Mouse (Mus musculus) left cerebral cortex, adult 2 months (tissue): ENCODE results near the gene Dtd2. TPM values are rescaled to one million over a fixed set of nuclear protein-coding genes. Genes with fewer than 3 reads are reported as not detected.

Experiments
- DNase-seq, 2 experiments: peaks; one replicate each; pipeline ENCODE4 v3.0.0; 2021 to 2022; ENCODE audit warnings: low spot score in 2 of 2, mixed read lengths in 1 of 2; ENCODE audit errors: extremely low spot score in 1 of 2
- H3K27ac ChIP-seq: fragments of 200-600 bp; 2 replicates; pipeline ENCODE4 v1.8.1; 2022
- H3K4me3 ChIP-seq: fragments of 200-600 bp; 2 replicates; pipeline ENCODE4 v1.8.1; 2022
- CTCF ChIP-seq: fragments of 200-600 bp; IDR thresholded peaks from 2 replicates; pipeline ENCODE4 v1.8.1; 2022; ENCODE audit warnings: antibody characterized with exemption, mild to moderate bottlenecking, moderate library complexity
- intact Hi-C: fragments of 180-260 bp; cut with DNase I; formaldehyde crosslinking; loops from one replicate; pipeline ENCODE4 v1.15.1; 2025
- long read RNA-seq, 2 experiments: library from polyadenylated mRNA; stranded (forward); transcript quantifications; one replicate each; pipeline ENCODE4 v2.0.0; 2021; ENCODE audit warnings: borderline mapping rate in 2 of 2
- total RNA-seq, 2 experiments: library from RNA; stranded (reverse); gene quantifications; 2 replicates each; pipeline ENCODE4 v1.2.3; 2021

Dtd2 gene
- total RNA-seq: 10 to 100 TPM in 1 of 2 experiments, 1 to 10 TPM in 1; 8.5 to 12.2 TPM
- long read RNA-seq, experiment 1, transcript Dtd2-201 (3 exons, 2,564 nt): major isoform, 6 of 13 reads
- long read RNA-seq, experiment 1, partial matches to known transcripts: 1 of 13 reads
- long read RNA-seq, experiment 1, other reads (novel, unspliced or antisense): 5 of 13 reads
- long read RNA-seq, experiment 2, partial matches to known transcripts: 1 of 13 reads
- long read RNA-seq, experiment 2, other reads (novel, unspliced or antisense): 10 of 13 reads

GRCm38 (mm10) chr12:52005877-52006632 lies at the start of gene Dtd2:
Gene Dtd2 (minus strand): TSS chr12:52006501.
- peak; percentile 91 to 93 for DNase-seq
- intact Hi-C loops: loop anchor here (10.0 kb wide), 1 partner anchor 889 kb away; no protein-coding TSS in a partner anchor
- peak within 1 kb of the TSS; percentile 85 for H3K4me3 ChIP-seq
- TF ChIP-seq CTCF: no peak
- peak within 1 kb of the TSS; percentile 74 for H3K27ac ChIP-seq

GRCm38 (mm10) chr12:52049324-52049723 lies 43.0 kb upstream of the Dtd2 start:
- TF ChIP-seq CTCF: no peak
- intact Hi-C loops: no loop called here
- H3K4me3 ChIP-seq: no peak overlapping the region
- DNase-seq: no peak
- H3K27ac ChIP-seq: no peak overlapping the region

- intact Hi-C loops: no loop called here
Observed at GRCm38 (mm10) chr12:52046371-52046770, 40.1 kb upstream of the Dtd2 start.

GRCm38 (mm10) chr12:52042818-52043336 lies 36.6 kb upstream of the Dtd2 start:
- H3K4me3 ChIP-seq: no peak overlapping the region
- intact Hi-C loops: no loop called here
- no peak overlapping the region for H3K27ac ChIP-seq
- DNase-seq: no peak
- TF ChIP-seq CTCF: no peak

More at GRCm38 (mm10) chr12:52046371-52046770, 40.1 kb upstream of the Dtd2 start:
- no peak for TF ChIP-seq CTCF
- DNase-seq: no peak
- Histone ChIP-seq H3K4me3 (no peak overlapping the region), H3K27ac (no peak overlapping the region)

GRCm38 (mm10) chr12:52038352-52038751 lies 32.1 kb upstream of the Dtd2 start:
- no peak for DNase-seq
- TF ChIP-seq CTCF: peak; percentile 75
- intact Hi-C loops: loop anchor here (2.0 to 10.0 kb wide), 3 partner anchors 464 to 856 kb away; partner anchors contain the start of gene Arhgap5
- Histone ChIP-seq H3K4me3 (no peak overlapping the region), H3K27ac (no peak overlapping the region)

DNA sequence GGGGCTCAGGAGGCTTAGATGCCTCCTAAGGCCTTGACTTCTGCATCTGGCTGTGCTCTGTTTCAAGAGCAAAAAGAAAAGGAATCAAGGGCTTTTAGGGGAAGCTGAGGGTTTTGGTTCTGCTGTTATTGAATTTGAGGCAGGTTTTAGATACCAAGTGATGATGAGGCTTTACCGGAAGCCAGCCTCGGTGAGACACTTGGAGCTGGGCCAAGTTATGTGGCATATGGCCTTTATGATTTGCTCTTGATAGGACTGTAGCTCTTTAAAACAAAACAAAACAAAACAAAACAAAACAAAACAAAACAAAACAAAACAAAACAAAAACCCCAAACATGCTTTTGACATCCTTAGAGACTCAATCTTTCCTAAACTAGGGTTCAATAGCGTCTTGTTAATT lies 28.7 kb upstream of the Dtd2 start:
- no peak for DNase-seq
- intact Hi-C loops: loop anchor here (5.0 to 10.0 kb wide), 2 partner anchors 467 to 860 kb away; partner anchors contain the start of gene Arhgap5
- no peak overlapping the region for H3K27ac ChIP-seq
- TF ChIP-seq CTCF: no peak
- no peak overlapping the region for H3K4me3 ChIP-seq

DNA sequence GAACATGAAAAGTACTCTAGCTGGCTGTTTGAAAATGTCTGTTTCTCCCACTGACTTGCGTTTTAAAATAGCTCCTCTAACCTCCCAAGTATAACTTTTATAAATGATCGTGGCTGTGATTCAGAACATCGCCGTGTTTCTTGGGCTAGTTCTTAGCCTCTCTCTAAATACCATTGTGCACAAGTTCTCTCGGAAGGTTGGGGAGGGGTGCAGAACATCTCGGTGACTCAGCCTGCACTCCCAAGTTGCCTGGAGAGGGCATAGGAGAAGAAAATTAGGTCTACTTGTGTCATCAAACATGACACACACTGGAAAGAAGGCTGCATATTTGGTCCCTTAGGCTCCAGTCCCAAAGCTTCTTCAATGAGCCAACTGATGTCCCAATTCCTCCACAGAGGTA lies 26.0 kb upstream of the Dtd2 start:
- TF ChIP-seq CTCF: no peak
- no peak for DNase-seq
- intact Hi-C loops: loop anchor here (10.0 kb wide), 1 partner anchor 863 kb away; no protein-coding TSS in a partner anchor
- Histone ChIP-seq H3K4me3 (no peak overlapping the region), H3K27ac (no peak overlapping the region)

DNA sequence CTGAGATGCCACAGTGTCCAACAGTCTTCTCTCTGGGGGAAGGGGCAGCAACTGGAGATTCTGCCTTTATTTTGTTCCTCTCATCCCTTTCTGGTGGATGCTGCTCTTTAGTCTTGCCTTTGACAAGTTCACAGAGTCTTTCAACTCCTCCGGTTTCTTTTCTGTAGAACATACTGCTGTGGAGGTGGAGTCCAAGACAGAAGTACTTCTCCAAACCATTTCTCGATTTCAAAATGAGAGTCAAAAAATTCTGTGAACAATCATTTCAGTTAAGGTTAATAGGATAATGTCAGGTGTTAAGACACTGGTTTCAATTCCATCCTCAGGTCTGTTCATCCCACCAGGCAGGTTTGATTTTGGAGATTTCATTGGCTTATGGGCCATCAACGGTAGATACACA lies 21.7 kb upstream of the Dtd2 start, which contains the start of gene Gpr33:
Gpr33 (minus strand) TSS at position 101 of the 400 bp plus-strand sequence.
- Histone ChIP-seq H3K4me3 (no peak within 1 kb of the TSS), H3K27ac (no peak within 1 kb of the TSS)
- DNase-seq: no peak
- intact Hi-C loops: no loop called here
- TF ChIP-seq CTCF: no peak

- Histone ChIP-seq H3K27ac (no peak overlapping the region), H3K4me3 (no peak overlapping the region)
- TF ChIP-seq CTCF: no peak
- intact Hi-C loops: no loop called here
- no peak for DNase-seq
Observed at GRCm38 (mm10) chr12:52014494-52015029, 8.3 kb upstream of the Dtd2 start.

- H3K4me3 ChIP-seq: no peak overlapping the region
- no peak for TF ChIP-seq CTCF
- no peak for DNase-seq
- H3K27ac ChIP-seq: no peak overlapping the region
- intact Hi-C loops: no loop called here
Observed at GRCm38 (mm10) chr12:52014044-52014443, 7.7 kb upstream of the Dtd2 start.

- intact Hi-C loops: loop anchor here (2.0 kb wide), 1 partner anchor 626 kb away; no protein-coding TSS in a partner anchor
- DNase-seq: no peak
- H3K27ac ChIP-seq: no peak overlapping the region
- no peak for TF ChIP-seq CTCF
- H3K4me3 ChIP-seq: no peak overlapping the region
Observed at GRCm38 (mm10) chr12:52013274-52013673, 7.0 kb upstream of the Dtd2 start.

GRCm38 (mm10) chr12:52012159-52012558 lies 5.9 kb upstream of the Dtd2 start:
- TF ChIP-seq CTCF: no peak
- DNase-seq: no peak
- intact Hi-C loops: loop anchor here (2.0 kb wide), 1 partner anchor 627 kb away; no protein-coding TSS in a partner anchor

More at GRCm38 (mm10) chr12:52012159-52012558, 5.9 kb upstream of the Dtd2 start:
- no peak overlapping the region for H3K4me3 ChIP-seq
- H3K27ac ChIP-seq: no peak overlapping the region
